Mouse (Mus musculus) granulocyte monocyte progenitor cell, adult 5-6 weeks (primary cell): ENCODE results near the gene Wfdc10. TPM values are rescaled to one million over a fixed set of nuclear protein-coding genes. Genes with fewer than 3 reads are reported as not detected.

Experiments
- ATAC-seq: replicated peaks from 2 replicates; pipeline ENCODE4 v1.8.0; 2016; ENCODE audit warnings: mild to moderate bottlenecking, moderate TSS enrichment, inconsistent platforms; ENCODE audit not compliant: poor library complexity, severe bottlenecking
- total RNA-seq, 2 experiments: library from RNA; stranded (forward) in 1 of 2; stranded (reverse) in 1 of 2; fragments of 200-712, 200-1000 nt in 1 of 2; fragments of >200 nt in 1 of 2; fragmentation: Nextera tagmentation in 1 of 2; gene quantifications; 2 replicates each; pipeline ENCODE4 v1.2.3; 2014 to 2017

The Wfdc10 gene
- total RNA-seq, 2 experiments from 2014 or later: not detected

DNA sequence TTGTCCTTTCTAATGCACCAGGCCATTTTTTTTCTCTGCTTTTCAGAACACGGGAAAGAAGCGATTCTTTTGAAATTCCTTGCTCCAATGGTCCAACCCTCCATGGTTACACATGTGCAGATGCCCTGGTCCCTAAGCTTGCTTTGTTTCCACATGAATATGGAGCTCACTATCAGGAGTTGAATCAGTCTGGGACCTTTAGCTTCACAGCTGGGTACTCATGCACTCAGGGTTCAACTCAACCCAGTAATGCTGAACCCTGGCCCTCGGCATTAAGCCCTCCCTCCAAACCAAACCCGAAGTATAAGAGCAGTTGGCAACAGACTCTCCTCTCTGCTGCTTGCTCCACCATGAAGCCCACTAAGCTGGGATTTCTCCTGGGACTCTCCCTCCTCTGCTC, 42.4 kb downstream of the Wfdc10 start, which contains the start of gene Spint4:
Spint4 (plus strand) TSS at position 301 of the 400 bp plus-strand sequence.
- no peak for ATAC-seq

DNA sequence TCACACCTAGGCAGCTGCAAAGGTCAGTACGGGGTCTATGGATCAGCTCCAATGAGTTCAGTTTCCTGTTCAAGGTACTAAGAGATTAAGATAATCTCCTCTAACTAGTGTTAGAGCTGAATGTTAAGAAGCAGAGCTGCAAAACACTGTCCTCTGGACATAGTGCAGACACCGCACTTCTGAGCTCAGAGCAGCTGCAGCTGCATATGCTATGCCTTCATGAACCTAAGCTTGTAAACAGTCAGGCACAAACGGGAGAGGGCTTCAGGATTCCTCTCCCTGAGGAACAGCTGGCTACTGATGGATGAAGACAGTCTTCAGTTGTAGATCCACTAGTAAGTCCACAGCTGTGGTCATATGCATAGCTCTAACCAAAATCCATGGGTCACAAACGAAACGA, 45.1 kb downstream of the Wfdc10 start:
- ATAC-seq: no peak

GRCm38 (mm10) chr2:164701761-164702160, 45.9 kb downstream of the Wfdc10 start:
- ATAC-seq: no peak

DNA sequence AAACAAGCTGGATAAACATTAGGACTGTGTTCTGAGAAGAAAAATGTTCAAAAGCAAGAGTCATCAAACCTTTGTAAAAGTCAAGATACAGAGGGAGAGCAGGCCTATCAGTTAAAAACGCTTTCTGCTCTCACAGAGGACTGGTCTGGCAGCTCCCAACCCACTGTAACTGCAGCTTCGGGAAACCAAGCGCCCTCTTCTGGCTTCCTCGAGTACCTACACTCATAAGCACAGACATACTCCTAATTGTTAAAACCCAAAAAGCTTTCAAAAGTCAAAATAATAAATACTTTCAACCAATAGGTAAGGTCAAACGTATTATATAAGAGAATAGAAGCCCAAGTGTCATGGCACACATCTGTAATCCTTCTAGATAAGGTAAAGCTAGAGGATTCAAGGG, 48.4 kb downstream of the Wfdc10 start:
- no peak for ATAC-seq

GRCm38 (mm10) chr2:164705328-164705727, 49.5 kb downstream of the Wfdc10 start:
- no peak for ATAC-seq

DNA sequence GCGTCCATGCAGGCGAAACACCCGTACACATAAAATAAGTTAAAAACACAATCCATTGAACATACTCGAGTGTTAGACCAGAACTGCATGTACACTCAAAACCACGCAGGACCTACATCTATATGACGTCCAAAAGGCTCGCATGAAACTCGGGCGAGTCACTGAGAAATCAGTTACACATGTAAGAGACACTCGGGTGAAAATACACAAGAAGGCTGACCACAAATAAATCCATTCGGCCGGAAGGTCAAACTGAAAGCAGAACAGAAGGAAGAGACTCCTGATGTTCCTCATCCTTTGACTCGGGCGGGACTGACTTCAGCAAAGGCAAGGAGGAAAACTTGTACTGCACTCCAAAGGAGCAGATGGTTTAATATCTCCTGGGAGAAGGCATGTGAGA, 50.1 kb downstream of the Wfdc10 start:
- ATAC-seq: no peak

Other genes with a start within 250 kb of the Wfdc10 start
Only the 30 nearest of the 31 such genes appear.
- gene Sdc4, start 212.2 kb upstream of the Wfdc10 start, total RNA-seq (2014; fragmentation: Nextera tagmentation): not detected in 2 replicates
- gene Sdc4, start 212.2 kb upstream of the Wfdc10 start, total RNA-seq (2017): not detected in 2 replicates
- 30.4 and 35.3 TPM in 2 replicates for gene Sys1, start 199.1 kb upstream of the Wfdc10 start, total RNA-seq (2014; fragmentation: Nextera tagmentation)
- 11.5 and 18.1 TPM in 2 replicates for gene Sys1, start 199.1 kb upstream of the Wfdc10 start, total RNA-seq (2017)
- not detected in 2 replicates for gene Gm20458, start 195.1 kb upstream of the Wfdc10 start, total RNA-seq (2014; fragmentation: Nextera tagmentation)
- gene Gm20458, start 195.1 kb upstream of the Wfdc10 start, total RNA-seq (2017): not detected in 2 replicates
- not detected in 2 replicates for gene Trp53tg5, start 182.3 kb upstream of the Wfdc10 start, total RNA-seq (2014; fragmentation: Nextera tagmentation)
- gene Trp53tg5, start 182.3 kb upstream of the Wfdc10 start, total RNA-seq (2017): not detected in 2 replicates
- gene Dbndd2, start 169.9 kb upstream of the Wfdc10 start, total RNA-seq (2014; fragmentation: Nextera tagmentation): 5.6 TPM in 1 of 2 replicates, not detected in the other
- 0.46 and 0.95 TPM in 2 replicates for gene Dbndd2, start 169.9 kb upstream of the Wfdc10 start, total RNA-seq (2017)
- 97.1 and 103 TPM in 2 replicates for gene Pigt, start 158.5 kb upstream of the Wfdc10 start, total RNA-seq (2014; fragmentation: Nextera tagmentation)
- 27.2 and 27.5 TPM in 2 replicates for gene Pigt, start 158.5 kb upstream of the Wfdc10 start, total RNA-seq (2017)
- gene Wfdc2, start 93.6 kb upstream of the Wfdc10 start, total RNA-seq (2014; fragmentation: Nextera tagmentation): not detected in 2 replicates
- gene Wfdc2, start 93.6 kb upstream of the Wfdc10 start, total RNA-seq (2017): not detected in 2 replicates
- gene Spint3, start 82.6 kb upstream of the Wfdc10 start, total RNA-seq (2014; fragmentation: Nextera tagmentation): not detected in 2 replicates
- not detected in 2 replicates for gene Spint3, start 82.6 kb upstream of the Wfdc10 start, total RNA-seq (2017)
- not detected in 2 replicates for gene Wfdc6a, start 70.6 kb upstream of the Wfdc10 start, total RNA-seq (2014; fragmentation: Nextera tagmentation)
- gene Wfdc6a, start 70.6 kb upstream of the Wfdc10 start, total RNA-seq (2017): not detected in 2 replicates
- not detected in 2 replicates for gene Eppin, start 62.5 kb upstream of the Wfdc10 start, total RNA-seq (2014; fragmentation: Nextera tagmentation)
- not detected in 2 replicates for gene Eppin, start 62.5 kb upstream of the Wfdc10 start, total RNA-seq (2017)
- gene Wfdc6b, start 42.5 kb upstream of the Wfdc10 start, total RNA-seq (2014; fragmentation: Nextera tagmentation): not detected in 2 replicates
- not detected in 2 replicates for gene Wfdc6b, start 42.5 kb upstream of the Wfdc10 start, total RNA-seq (2017)
- not detected in 2 replicates for gene Wfdc8, start 42.4 kb upstream of the Wfdc10 start, total RNA-seq (2014; fragmentation: Nextera tagmentation)
- not detected in 2 replicates for gene Wfdc8, start 42.4 kb upstream of the Wfdc10 start, total RNA-seq (2017)
- not detected in 2 replicates for gene Wfdc16, start 17.2 kb upstream of the Wfdc10 start, total RNA-seq (2014; fragmentation: Nextera tagmentation)
- not detected in 2 replicates for gene Wfdc16, start 17.2 kb upstream of the Wfdc10 start, total RNA-seq (2017)
- not detected in 2 replicates for gene Wfdc9, start 537 bp downstream of the Wfdc10 start, total RNA-seq (2014; fragmentation: Nextera tagmentation)
- gene Wfdc9, start 537 bp downstream of the Wfdc10 start, total RNA-seq (2017): not detected in 2 replicates
- not detected in 2 replicates for gene Wfdc11, start 18.0 kb downstream of the Wfdc10 start, total RNA-seq (2014; fragmentation: Nextera tagmentation)
- not detected in 2 replicates for gene Wfdc11, start 18.0 kb downstream of the Wfdc10 start, total RNA-seq (2017)
- gene Wfdc13, start 29.1 kb downstream of the Wfdc10 start, total RNA-seq (2014; fragmentation: Nextera tagmentation): not detected in 2 replicates
- not detected in 2 replicates for gene Wfdc13, start 29.1 kb downstream of the Wfdc10 start, total RNA-seq (2017)
- gene Spint4, start 42.5 kb downstream of the Wfdc10 start, total RNA-seq (2014; fragmentation: Nextera tagmentation): not detected in 2 replicates
- not detected in 2 replicates for gene Spint4, start 42.5 kb downstream of the Wfdc10 start, total RNA-seq (2017)
- gene Spint5, start 59.3 kb downstream of the Wfdc10 start, total RNA-seq (2014; fragmentation: Nextera tagmentation): not detected in 2 replicates
- not detected in 2 replicates for gene Spint5, start 59.3 kb downstream of the Wfdc10 start, total RNA-seq (2017)
- not detected in 2 replicates for gene Wfdc3, start 89.9 kb downstream of the Wfdc10 start, total RNA-seq (2014; fragmentation: Nextera tagmentation)
- gene Wfdc3, start 89.9 kb downstream of the Wfdc10 start, total RNA-seq (2017): not detected in 2 replicates
- gene Dnttip1, start 89.9 kb downstream of the Wfdc10 start, total RNA-seq (2014; fragmentation: Nextera tagmentation): 31.1 and 36.9 TPM in 2 replicates
- gene Dnttip1, start 89.9 kb downstream of the Wfdc10 start, total RNA-seq (2017): 21.5 and 27.3 TPM in 2 replicates
- 24.5 and 75.2 TPM in 2 replicates for gene Ube2c, start 113.9 kb downstream of the Wfdc10 start, total RNA-seq (2014; fragmentation: Nextera tagmentation)
- gene Ube2c, start 113.9 kb downstream of the Wfdc10 start, total RNA-seq (2017): 112 and 138 TPM in 2 replicates
- gene Tnnc2, start 123.9 kb downstream of the Wfdc10 start, total RNA-seq (2014; fragmentation: Nextera tagmentation): not detected in 2 replicates
- gene Tnnc2, start 123.9 kb downstream of the Wfdc10 start, total RNA-seq (2017): not detected in 2 replicates
- gene Snx21, start 129.8 kb downstream of the Wfdc10 start, total RNA-seq (2014; fragmentation: Nextera tagmentation): not detected in 2 replicates
- gene Snx21, start 129.8 kb downstream of the Wfdc10 start, total RNA-seq (2017): 0.17 and 0.77 TPM in 2 replicates
- 24.7 and 25.5 TPM in 2 replicates for gene Acot8, start 148.8 kb downstream of the Wfdc10 start, total RNA-seq (2014; fragmentation: Nextera tagmentation)
- gene Acot8, start 148.8 kb downstream of the Wfdc10 start, total RNA-seq (2017): 22.3 and 32.6 TPM in 2 replicates
- gene Zswim3, start 149.1 kb downstream of the Wfdc10 start, total RNA-seq (2014; fragmentation: Nextera tagmentation): 2.7 and 4.1 TPM in 2 replicates
- gene Zswim3, start 149.1 kb downstream of the Wfdc10 start, total RNA-seq (2017): 1.8 and 2.0 TPM in 2 replicates
- 5.8 and 7.0 TPM in 2 replicates for gene Zswim1, start 166.6 kb downstream of the Wfdc10 start, total RNA-seq (2014; fragmentation: Nextera tagmentation)
- 2.8 and 3.5 TPM in 2 replicates for gene Zswim1, start 166.6 kb downstream of the Wfdc10 start, total RNA-seq (2017)
- gene Spata25, start 172.5 kb downstream of the Wfdc10 start, total RNA-seq (2014; fragmentation: Nextera tagmentation): not detected in 2 replicates
- not detected in 2 replicates for gene Spata25, start 172.5 kb downstream of the Wfdc10 start, total RNA-seq (2017)
- 89.0 and 135 TPM in 2 replicates for gene Ctsa, start 176.8 kb downstream of the Wfdc10 start, total RNA-seq (2014; fragmentation: Nextera tagmentation)
- gene Ctsa, start 176.8 kb downstream of the Wfdc10 start, total RNA-seq (2017): 79.5 and 109 TPM in 2 replicates
- gene Neurl2, start 177.4 kb downstream of the Wfdc10 start, total RNA-seq (2014; fragmentation: Nextera tagmentation): 6.1 and 8.7 TPM in 2 replicates
- gene Neurl2, start 177.4 kb downstream of the Wfdc10 start, total RNA-seq (2017): 3.4 and 4.0 TPM in 2 replicates
- gene Pltp, start 201.7 kb downstream of the Wfdc10 start, total RNA-seq (2014; fragmentation: Nextera tagmentation): not detected in 2 replicates
- not detected in 2 replicates for gene Pltp, start 201.7 kb downstream of the Wfdc10 start, total RNA-seq (2017)